Mouse (Mus musculus) heart, embryonic 15.5 days (tissue): ENCODE results near the gene Ppp5c. TPM values are rescaled to one million over a fixed set of nuclear protein-coding genes. Genes with fewer than 3 reads are reported as not detected.
A peak's percentile ranks its signal among the peaks of the same experiment; 100 is the strongest.

Experiments used
- ATAC-seq: fragments of 200-750 bp; cut with Nextera tagmentation; replicated peaks from 2 replicates; pipeline ENCODE4 v1.8.0; 2017; ENCODE audit warnings: low read depth, moderate TSS enrichment; ENCODE audit not compliant: insufficient number of reproducible peaks, insufficient read depth, low FRiP score
- H3K27ac ChIP-seq: fragments of 300-500 bp; sonication (generic); 2 replicates; pipeline ENCODE4 v1.5.1; 2015; ENCODE audit warnings: mild to moderate bottlenecking, inconsistent platforms
- H3K27me3 ChIP-seq: fragments of 300-500 bp; sonication (generic); 2 replicates; pipeline ENCODE4 v1.6.1; 2015; ENCODE audit warnings: inconsistent platforms
- H3K36me3 ChIP-seq: fragments of 300-500 bp; sonication (generic); 2 replicates; pipeline ENCODE4 v1.6.1; 2015; ENCODE audit warnings: mild to moderate bottlenecking, inconsistent platforms
- H3K4me1 ChIP-seq: fragments of 300-500 bp; sonication (generic); replicated peaks from 2 replicates; pipeline ENCODE4 v1.6.1; 2015; ENCODE audit warnings: inconsistent platforms
- H3K4me2 ChIP-seq: fragments of 300-500 bp; sonication (generic); 2 replicates; pipeline ENCODE4 v1.6.1; 2015; ENCODE audit warnings: inconsistent platforms, mild to moderate bottlenecking, moderate library complexity
- H3K4me3 ChIP-seq: fragments of 300-500 bp; sonication (generic); 2 replicates; pipeline ENCODE4 v1.5.1; 2015; ENCODE audit warnings: mild to moderate bottlenecking, inconsistent platforms
- H3K9ac ChIP-seq: fragments of 300-500 bp; sonication (generic); 2 replicates; pipeline ENCODE4 v1.6.1; 2015; ENCODE audit warnings: mild to moderate bottlenecking, inconsistent platforms
- H3K9me3 ChIP-seq: fragments of 300-500 bp; sonication (generic); replicated peaks from 2 replicates; pipeline ENCODE4 v1.6.1; 2016; ENCODE audit warnings: inconsistent platforms
- WGBS: fragments of 180-500 bp; shearing (Covaris S2); methylation state at CpG from one replicate; pipeline ENCODE4 v1.1.7; 2015; ENCODE audit warnings: mixed read lengths; 5-methylcytosine and 5-hydroxymethylcytosine counted together
- polyA plus RNA-seq: library from polyadenylated mRNA; unstranded; fragments of >200 nt; fragmentation: Nextera tagmentation; extraction: Ambion mirVana; gene quantifications from 2 replicates; pipeline ENCODE4 v1.2.1, GENCODE M21; 2015

Ppp5c gene
- polyA plus RNA-seq, 1 experiment from 2014 or later: 82.5 TPM

DNA sequence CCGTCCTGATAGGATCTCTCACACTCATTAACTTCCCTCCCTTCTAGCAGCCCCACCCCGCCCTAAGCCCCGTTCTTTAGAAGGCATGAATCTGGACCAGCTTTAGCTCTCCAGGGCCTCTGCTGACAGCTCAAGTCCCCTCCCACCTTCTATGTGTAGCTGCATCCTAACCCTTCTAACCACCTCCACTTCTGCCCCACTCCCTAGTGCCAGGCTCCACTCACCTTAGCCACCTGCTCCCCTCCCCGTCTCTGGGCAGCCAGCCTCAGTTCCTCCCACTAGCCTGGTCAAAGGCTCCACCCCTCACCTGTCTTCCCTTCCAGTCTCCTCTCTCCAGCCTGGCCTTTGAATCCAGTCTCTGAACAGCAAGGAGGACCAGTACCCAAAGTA lies 2.2 kb downstream of the Ppp5c start:
- Histone ChIP-seq H3K4me3 (no peak overlapping the region), H3K27me3 (no peaks in the 10 kb centered on the region), H3K4me2 (peak overlapping the region; percentile 78), H3K27ac (peak overlapping the region; percentile 73), H3K4me1 (peaks cover 62% of the 10 kb centered on the region), H3K36me3 (peaks cover 19% of the 10 kb centered on the region), H3K9ac (no peak overlapping the region), H3K9me3 (no peaks in the 10 kb centered on the region)
- 45% methylated on average over 4 of the region's 4 CpGs for WGBS
- no peak for ATAC-seq

DNA sequence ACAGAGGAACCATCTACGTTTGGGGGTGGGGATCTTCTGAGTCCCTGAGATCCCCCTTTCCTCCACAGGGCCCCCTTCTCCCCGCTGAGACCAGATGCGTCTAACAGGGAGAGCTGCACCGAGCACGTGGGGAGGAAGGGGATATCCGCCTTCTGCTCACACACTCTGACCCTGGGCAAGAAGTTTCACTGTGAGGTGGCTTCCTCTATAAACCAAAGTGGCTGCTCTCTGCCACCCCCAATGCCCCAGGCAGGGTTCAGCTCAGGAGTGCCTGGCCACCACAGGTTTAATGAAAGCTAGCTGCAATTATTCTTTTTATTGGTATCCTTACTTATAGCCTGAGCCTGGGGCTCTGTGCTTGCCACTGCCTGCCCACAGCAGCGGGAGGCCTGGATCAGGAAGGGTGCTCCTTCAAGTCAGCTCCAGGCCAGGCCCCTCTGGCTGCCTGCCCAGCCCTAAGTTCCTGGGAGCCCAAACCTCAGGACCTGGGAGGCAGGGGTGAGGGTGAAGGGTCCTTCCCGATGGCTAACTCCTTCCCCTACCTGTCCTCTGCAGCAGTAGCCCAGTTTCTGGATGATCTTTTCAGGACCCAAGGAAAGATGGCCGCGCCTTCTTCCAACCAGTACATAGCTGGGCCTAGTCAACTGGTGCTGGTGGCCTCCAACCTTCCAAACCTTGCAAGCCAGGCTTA lies 2.8 kb downstream of the Ppp5c start:
- H3K4me3 ChIP-seq: no peak overlapping the region
- H3K4me2 ChIP-seq: peak overlapping the region; percentile 78; the same call in 1 of the 2 replicates
- H3K27me3 ChIP-seq: no peaks in the 10 kb centered on the region
- H3K36me3 ChIP-seq: peaks cover 25% of the 10 kb centered on the region
- peak overlapping the region; percentile 20 for H3K9ac ChIP-seq
- H3K9me3 ChIP-seq: no peaks in the 10 kb centered on the region
- no peak for ATAC-seq
- H3K27ac ChIP-seq: peak overlapping the region; percentile 73
- H3K4me1 ChIP-seq: peaks cover 67% of the 10 kb centered on the region
- WGBS: 53% methylated on average over 10 of the region's 10 CpGs

DNA sequence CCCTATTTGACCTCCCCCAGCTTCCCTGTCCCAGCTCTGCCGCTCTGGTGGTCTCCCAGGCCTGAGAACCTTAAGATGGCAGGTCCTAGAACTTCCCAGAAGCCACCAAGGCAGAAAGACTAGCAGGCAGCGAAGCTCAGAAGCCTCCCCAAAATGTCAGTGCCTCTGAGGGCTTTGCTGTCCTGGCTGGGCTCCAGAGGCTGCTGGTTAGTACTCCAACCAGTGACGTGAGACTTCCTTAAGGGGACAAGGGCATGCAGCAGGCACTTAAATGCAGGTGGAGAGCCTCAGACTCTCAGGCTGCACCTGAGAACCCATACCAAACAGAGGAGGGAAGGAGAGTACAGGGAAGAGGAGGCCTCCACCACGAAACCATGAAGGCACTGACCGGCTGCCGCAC lies 3.6 kb downstream of the Ppp5c start:
- H3K36me3 ChIP-seq: peaks cover 31% of the 10 kb centered on the region
- no peaks in the 10 kb centered on the region for H3K27me3 ChIP-seq
- H3K4me3 ChIP-seq: no peak overlapping the region
- no peak for ATAC-seq
- H3K4me1 ChIP-seq: peaks cover 73% of the 10 kb centered on the region
- H3K27ac ChIP-seq: peak overlapping the region; percentile 73
- H3K9ac ChIP-seq: peak overlapping the region; percentile 20
- H3K9me3 ChIP-seq: no peaks in the 10 kb centered on the region
- 61% methylated on average over 6 of the region's 6 CpGs for WGBS
- peak overlapping the region; percentile 78 for H3K4me2 ChIP-seq

DNA sequence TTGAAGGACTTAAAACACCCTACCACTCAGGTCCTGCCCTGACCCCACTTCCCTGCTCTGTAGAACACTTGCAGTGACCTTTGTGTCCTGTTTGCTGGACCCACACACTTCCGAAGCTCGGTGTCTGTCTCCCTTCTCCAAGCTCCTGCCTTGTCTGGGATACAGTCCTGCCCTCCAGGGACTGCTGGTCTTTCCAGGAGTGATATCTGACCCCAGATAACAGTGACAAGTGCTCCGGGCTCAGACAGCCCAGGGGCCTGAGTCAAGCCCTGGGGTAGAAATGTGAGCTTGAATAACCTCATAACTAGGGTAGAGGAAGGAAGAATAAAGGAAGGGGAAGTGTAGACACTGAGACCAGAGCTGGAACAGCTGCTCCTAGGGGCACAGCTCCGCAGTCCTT lies 4.0 kb downstream of the Ppp5c start:
- H3K4me3 ChIP-seq: no peak overlapping the region
- peak overlapping the region; percentile 20 for H3K9ac ChIP-seq
- H3K36me3 ChIP-seq: peaks cover 31% of the 10 kb centered on the region
- no peaks in the 10 kb centered on the region for H3K9me3 ChIP-seq
- H3K4me2 ChIP-seq: peak overlapping the region; percentile 78; the same call in 1 of the 2 replicates
- no peak for ATAC-seq
- H3K4me1 ChIP-seq: peaks cover 75% of the 10 kb centered on the region
- whole genome bisulfite sequencing: 34% methylated on average over 4 of the region's 4 CpGs
- H3K27me3 ChIP-seq: no peaks in the 10 kb centered on the region
- peak overlapping the region; percentile 73 for H3K27ac ChIP-seq

DNA sequence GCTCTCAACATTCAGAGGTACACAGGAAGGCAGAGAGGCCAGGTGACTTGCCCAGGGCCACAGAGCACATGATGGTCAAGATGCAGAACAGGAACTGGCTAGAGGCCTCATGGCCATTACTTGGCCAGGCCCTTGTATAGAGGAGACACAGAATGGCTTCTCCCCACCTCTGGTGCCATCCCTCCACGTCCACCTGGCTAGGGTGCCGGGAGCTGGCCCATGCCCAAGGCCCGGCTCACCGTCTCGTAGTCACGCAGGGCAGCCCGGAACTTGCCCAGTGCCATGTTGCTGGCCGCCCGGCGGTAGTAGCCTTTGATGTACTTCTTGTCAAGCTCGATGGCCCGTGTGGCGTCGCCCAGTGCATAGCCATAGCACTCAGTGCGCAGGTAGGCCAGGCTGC lies 5.5 kb downstream of the Ppp5c start:
- peaks cover 31% of the 10 kb centered on the region for H3K36me3 ChIP-seq
- H3K4me1 ChIP-seq: peaks cover 81% of the 10 kb centered on the region
- H3K4me3 ChIP-seq: no peak overlapping the region
- H3K27ac ChIP-seq: no peak overlapping the region
- no peak overlapping the region for H3K9ac ChIP-seq
- no peaks in the 10 kb centered on the region for H3K9me3 ChIP-seq
- 98% methylated on average over 15 of the region's 15 CpGs for WGBS
- H3K27me3 ChIP-seq: no peaks in the 10 kb centered on the region
- no peak overlapping the region for H3K4me2 ChIP-seq
- no peak for ATAC-seq

DNA sequence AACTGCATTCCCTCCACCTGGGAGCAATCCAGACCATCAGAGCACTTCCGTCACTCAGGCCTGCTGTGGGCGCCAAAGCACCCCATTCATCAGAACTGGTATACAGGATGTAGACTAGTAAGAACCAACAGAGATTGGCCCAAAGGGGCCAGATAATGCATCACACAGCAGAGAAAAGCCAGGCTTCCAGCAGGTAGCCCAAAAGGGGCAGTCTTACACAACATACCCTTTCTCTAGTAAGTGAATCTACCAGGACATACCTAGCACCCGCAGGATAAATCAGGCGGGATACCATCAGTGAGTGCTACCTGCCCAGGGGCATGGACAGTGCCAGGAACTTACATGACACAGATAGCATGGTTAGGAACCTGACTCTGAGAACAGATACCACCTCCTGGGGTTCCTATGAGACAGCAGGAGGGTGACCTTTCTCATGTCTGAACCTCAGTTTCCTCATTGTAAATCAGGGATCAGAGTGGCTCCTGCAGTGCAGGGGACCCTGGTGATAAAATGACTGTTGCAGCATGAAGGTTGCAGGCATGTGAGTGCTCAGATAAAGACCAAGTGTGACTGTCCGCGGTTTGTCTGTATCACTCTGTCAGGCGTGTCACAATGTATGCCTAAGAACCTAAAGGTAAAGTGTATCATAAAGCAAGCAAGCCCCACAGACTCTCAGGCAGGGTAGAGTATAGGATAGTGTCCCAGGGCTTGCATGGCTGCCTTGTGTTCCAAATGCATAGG lies 8.1 kb downstream of the Ppp5c start:
- no peak overlapping the region for H3K9ac ChIP-seq
- peaks cover 52% of the 10 kb centered on the region for H3K36me3 ChIP-seq
- peaks cover 71% of the 10 kb centered on the region for H3K4me1 ChIP-seq
- H3K4me3 ChIP-seq: no peak overlapping the region
- 73% methylated on average over 7 of the region's 7 CpGs for WGBS
- no peak overlapping the region for H3K4me2 ChIP-seq
- H3K27me3 ChIP-seq: no peaks in the 10 kb centered on the region
- no peaks in the 10 kb centered on the region for H3K9me3 ChIP-seq
- no peak overlapping the region for H3K27ac ChIP-seq
- ATAC-seq: no peak

DNA sequence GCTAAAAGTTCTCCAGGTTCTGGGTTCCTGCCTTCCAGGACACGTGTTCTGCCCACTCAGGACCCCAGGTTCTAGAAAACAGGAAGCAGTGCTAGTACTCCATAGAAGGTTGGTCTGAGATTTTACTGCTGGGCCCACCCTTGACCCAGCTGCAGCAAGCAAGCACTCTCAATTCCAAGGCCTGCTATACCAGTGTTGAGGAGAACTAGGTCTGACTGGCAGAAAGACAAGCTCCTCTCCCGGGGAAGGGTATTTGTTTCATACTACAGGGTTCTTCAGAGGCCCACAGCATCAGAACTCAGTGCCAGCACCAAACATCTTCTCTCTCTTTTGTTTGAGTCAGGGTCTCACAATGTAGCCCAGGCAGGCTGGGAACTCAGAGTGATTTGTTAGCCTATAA lies 9.8 kb downstream of the Ppp5c start:
- 86% methylated on average over 2 of the region's 2 CpGs for WGBS
- peak overlapping the region; percentile 75 for H3K27ac ChIP-seq
- H3K4me1 ChIP-seq: peaks cover 54% of the 10 kb centered on the region
- no peaks in the 10 kb centered on the region for H3K27me3 ChIP-seq
- H3K4me3 ChIP-seq: no peak overlapping the region
- H3K4me2 ChIP-seq: no peak overlapping the region
- H3K9me3 ChIP-seq: no peaks in the 10 kb centered on the region
- no peak for ATAC-seq
- H3K36me3 ChIP-seq: peaks cover 68% of the 10 kb centered on the region
- H3K9ac ChIP-seq: no peak overlapping the region

DNA sequence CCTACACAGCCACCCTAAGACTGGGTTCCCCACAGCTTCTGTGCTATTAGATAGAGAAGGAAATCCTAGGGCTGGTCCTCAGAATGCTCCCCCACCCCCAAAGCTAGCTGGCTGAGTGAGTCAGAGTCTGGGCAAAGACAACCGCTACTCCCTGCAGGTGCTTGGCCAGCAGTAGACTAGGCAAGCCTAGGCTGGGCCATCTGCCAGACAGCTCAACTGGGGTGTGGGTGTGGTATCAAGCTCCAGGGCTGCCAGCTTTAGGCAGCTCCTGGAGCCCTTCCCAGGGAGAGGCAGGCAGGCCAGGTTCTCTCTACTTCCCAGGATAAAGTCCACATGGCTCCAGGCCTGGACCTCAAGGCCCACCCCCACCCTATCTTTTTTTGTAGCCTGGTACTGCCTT lies 10.7 kb downstream of the Ppp5c start:
- Histone ChIP-seq H3K4me1 (peaks cover 45% of the 10 kb centered on the region), H3K9ac (no peak overlapping the region), H3K4me3 (no peak overlapping the region), H3K36me3 (peaks cover 70% of the 10 kb centered on the region), H3K4me2 (no peak overlapping the region), H3K9me3 (no peaks in the 10 kb centered on the region), H3K27me3 (no peaks in the 10 kb centered on the region), H3K27ac (peak overlapping the region; percentile 75)
- 40% methylated on average over 1 of the region's 1 CpGs for WGBS
- peak; percentile 97 for ATAC-seq

DNA sequence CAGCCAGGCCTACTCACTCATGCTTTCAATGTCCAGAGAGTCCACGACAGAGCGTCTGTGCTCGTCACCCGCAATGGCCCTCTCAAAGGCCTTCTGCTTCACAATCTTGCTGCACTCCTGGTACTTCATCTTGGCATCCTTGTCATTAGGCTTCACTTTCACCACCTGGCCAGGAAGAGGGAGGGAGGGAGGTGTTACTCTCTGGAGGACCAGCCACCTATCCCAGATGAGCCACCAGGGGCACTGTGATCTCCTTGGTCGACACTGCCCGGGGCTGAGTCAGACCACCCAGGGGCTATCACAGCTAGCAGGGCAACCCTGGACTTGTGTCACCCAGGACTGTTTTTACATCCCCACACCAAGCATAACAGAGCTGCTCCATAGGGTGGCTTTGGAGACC lies 12.3 kb downstream of the Ppp5c start:
- Histone ChIP-seq H3K27ac (no peak overlapping the region), H3K4me1 (peaks cover 39% of the 10 kb centered on the region), H3K27me3 (no peaks in the 10 kb centered on the region), H3K4me2 (no peak overlapping the region), H3K9me3 (no peaks in the 10 kb centered on the region), H3K4me3 (no peak overlapping the region), H3K36me3 (peaks cover 71% of the 10 kb centered on the region), H3K9ac (no peak overlapping the region)
- ATAC-seq: no peak
- 80% methylated on average over 6 of the region's 6 CpGs for WGBS

DNA sequence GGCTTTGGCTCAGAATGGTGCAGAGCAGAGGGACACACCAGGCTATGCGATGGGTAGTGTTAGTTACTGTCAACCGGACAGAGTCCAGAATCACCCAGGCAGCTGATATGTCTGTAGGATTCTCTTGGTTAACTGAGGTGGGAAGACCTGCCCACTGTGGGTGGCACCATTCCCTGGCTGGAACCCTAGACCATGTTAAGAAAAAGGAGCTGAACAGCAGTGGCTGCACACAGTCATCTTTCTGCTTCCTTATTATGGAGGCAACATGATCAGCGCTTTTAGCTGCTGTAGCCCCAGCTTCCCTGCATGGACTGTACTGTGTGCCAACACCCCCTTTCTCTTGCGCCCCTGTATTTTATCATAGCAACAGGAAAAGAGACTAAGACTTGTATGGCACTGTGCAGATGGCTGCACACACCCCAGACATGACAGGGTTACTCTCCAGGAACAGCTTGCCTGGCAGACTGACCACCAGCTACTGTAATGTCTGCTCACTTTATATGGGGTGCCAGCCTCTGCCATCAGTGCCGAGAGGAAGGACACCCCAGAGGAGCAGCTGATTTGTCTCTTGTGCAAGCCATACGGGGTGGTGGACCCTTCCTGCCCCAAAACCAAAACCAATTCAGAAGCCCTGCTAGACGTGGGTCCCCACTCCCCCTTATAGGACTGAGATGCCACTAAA lies 15.7 kb downstream of the Ppp5c start:
- 87% methylated on average over 7 of the region's 7 CpGs for WGBS
- no peak overlapping the region for H3K4me3 ChIP-seq
- ATAC-seq: no peak

DNA sequence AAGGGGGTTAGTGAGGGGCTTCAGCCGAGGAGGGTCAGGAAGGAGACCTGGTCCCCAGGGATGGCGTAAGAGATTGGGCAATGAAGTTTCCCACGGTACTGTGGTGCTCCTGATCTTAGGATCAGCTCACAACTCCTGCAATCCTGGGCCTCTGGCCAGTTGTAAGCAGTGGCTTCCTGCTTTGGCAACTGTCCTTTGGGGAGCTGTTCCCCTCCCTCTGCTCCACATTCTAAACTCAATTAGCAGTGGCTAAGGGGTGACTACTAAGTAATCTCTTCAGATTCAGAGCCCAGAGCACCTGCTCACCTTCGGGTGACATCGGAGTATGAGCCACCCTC lies 17.7 kb downstream of the Ppp5c start:
- Histone ChIP-seq H3K4me3 (no peak overlapping the region), H3K4me2 (no peak overlapping the region), H3K27me3 (no peaks in the 10 kb centered on the region), H3K4me1 (no peaks in the 10 kb centered on the region), H3K9ac (no peak overlapping the region), H3K27ac (no peak overlapping the region), H3K9me3 (no peaks in the 10 kb centered on the region), H3K36me3 (peaks cover 92% of the 10 kb centered on the region)
- no peak for ATAC-seq
- WGBS: 76% methylated on average over 5 of the region's 5 CpGs

More for the DNA sequence above, 15.7 kb downstream of the Ppp5c start:
- H3K4me2 ChIP-seq: no peak overlapping the region
- no peaks in the 10 kb centered on the region for H3K9me3 ChIP-seq
- H3K27me3 ChIP-seq: no peaks in the 10 kb centered on the region
- H3K27ac ChIP-seq: no peak overlapping the region
- peaks cover 88% of the 10 kb centered on the region for H3K36me3 ChIP-seq
- H3K9ac ChIP-seq: no peak overlapping the region
- H3K4me1 ChIP-seq: peaks cover 16% of the 10 kb centered on the region
